Mouse (Mus musculus): ENCODE results near the gene Epor. TPM values are rescaled to one million over a fixed set of nuclear protein-coding genes. Genes with fewer than 3 reads are reported as not detected.

The Epor gene
- 80.2 and 112 TPM in 2 replicates for polyA plus RNA-seq (2012)

DNA sequence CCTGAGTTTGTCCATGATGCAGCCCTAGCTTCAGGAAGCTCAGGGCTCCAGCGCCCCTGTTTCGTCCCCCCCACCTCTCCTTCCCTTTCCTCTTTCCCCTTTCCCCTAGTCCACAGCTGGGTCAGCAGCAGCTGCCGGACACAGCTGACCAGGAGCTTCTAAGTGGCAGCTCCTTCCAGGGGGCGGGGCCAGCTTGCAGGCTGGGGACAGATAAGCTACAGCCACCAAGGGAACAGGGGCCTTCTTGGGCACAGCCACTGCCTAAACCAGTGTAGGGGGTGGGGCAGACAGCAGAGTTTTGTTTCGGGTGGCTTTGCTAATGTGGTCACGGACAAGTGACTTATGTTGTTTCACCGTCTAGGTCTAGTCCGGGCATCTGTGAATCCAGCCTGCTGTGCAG is at the start of gene Epor:
Gene Epor (minus strand): TSS at position 90 of the 400 bp plus-strand sequence.
- Histone ChIP-seq H3K9me3 (ENCODE audit: control insufficient read depth, low read length) (no peaks in the 10 kb centered on the region), H3K4me3 (replicated peaks) (peak within 1 kb of the TSS; percentile 99), H3K4me1 (ENCODE audit: control insufficient read depth) (peaks cover 55% of the 10 kb centered on the region), H3K36me3 (ENCODE audit: control insufficient read depth) (peaks cover 48% of the 10 kb centered on the region), H3K27me3 (ENCODE audit: control insufficient read depth) (peaks cover 8% of the 10 kb centered on the region; the same call in 1 of the 2 replicates)
- TF ChIP-seq TAL1 (IDR thresholded peaks at IDR 0.05; ENCODE audit: low read length) (peak; percentile 38; the same call in 1 of the 3 replicates), GATA1 (IDR thresholded peaks at IDR 0.05; ENCODE audit: low read length) (peak; percentile 91)

DNA sequence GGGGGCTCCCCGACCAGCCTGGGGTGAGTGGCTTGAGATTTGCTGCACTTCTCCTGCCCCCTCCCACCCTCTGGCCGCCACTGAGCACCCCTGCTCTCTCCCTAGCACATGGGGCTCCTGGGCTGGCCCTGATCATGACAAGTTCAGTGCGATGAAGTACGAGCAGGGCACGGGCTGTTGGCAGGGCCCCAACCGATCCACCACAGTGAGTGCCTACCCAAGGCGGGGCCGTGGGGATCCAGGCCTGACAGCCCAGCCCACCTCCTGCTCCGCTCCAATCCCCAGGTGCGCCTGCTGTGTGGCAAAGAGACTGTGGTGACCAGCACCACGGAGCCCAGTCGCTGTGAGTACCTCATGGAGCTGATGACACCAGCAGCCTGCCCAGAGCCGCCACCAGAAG is 49.4 kb upstream of the Epor start:
- no peak overlapping the region for H3K4me3 ChIP-seq (replicated peaks)
- no peaks in the 10 kb centered on the region; the same call in 1 of the 2 replicates for H3K4me1 ChIP-seq (ENCODE audit: control insufficient read depth)
- H3K9me3 ChIP-seq (ENCODE audit: control insufficient read depth, low read length) = no peaks in the 10 kb centered on the region
- no peaks in the 10 kb centered on the region for H3K27me3 ChIP-seq (ENCODE audit: control insufficient read depth)
- TF ChIP-seq TAL1 (IDR thresholded peaks at IDR 0.05; ENCODE audit: low read length) = no peak
- no peak for TF ChIP-seq GATA1 (IDR thresholded peaks at IDR 0.05; ENCODE audit: low read length)
- H3K36me3 ChIP-seq (ENCODE audit: control insufficient read depth) = peaks cover 69% of the 10 kb centered on the region

DNA sequence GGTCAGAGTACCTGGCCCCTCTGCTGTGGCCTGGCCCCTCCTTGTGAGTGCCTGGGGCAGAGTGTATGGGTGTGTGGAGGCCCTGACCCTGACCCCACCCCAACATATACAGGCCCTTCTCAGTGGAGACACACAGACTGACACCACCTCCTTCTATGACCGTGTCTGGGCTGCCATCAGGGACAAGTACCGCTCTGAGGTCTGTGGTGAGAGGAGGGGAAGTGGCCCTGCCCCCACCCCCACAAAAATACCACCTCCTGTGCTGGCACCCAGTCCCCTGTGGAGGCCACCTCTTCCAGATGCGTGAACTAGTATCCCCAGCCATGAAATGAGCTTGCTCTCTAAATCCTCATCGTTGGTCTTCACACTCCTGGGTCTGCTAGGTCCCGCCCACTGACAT is 47.7 kb upstream of the Epor start:
- no peak for TF ChIP-seq GATA1 (IDR thresholded peaks at IDR 0.05; ENCODE audit: low read length)
- TF ChIP-seq TAL1 (IDR thresholded peaks at IDR 0.05; ENCODE audit: low read length) = no peak
- peaks cover 86% of the 10 kb centered on the region for H3K36me3 ChIP-seq (ENCODE audit: control insufficient read depth)
- no peak overlapping the region for H3K4me3 ChIP-seq (replicated peaks)
- H3K9me3 ChIP-seq (ENCODE audit: control insufficient read depth, low read length) = no peaks in the 10 kb centered on the region
- peaks cover 4% of the 10 kb centered on the region for H3K4me1 ChIP-seq (ENCODE audit: control insufficient read depth)
- no peaks in the 10 kb centered on the region for H3K27me3 ChIP-seq (ENCODE audit: control insufficient read depth)

DNA sequence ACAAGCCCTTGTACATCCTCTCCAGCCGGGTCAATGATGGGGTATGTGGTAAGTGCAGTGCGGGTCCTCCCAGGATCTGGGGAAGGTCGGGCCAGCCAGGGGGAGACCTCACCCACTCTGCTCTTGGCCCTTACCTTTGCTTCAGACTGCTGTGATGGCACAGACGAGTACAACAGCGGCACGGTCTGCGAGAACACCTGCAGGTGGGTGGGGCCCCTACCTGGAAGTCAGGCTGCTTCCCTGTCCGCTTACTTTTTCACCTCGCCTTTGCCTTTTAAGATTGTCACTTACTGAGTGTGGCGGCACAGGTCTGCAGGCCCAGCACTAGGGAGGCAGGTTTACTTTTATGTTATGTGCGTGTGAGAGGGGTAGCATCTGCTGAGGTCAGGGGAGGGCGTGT is 41.2 kb upstream of the Epor start:
- Histone ChIP-seq H3K27me3 (ENCODE audit: control insufficient read depth) (peaks cover 17% of the 10 kb centered on the region), H3K4me1 (ENCODE audit: control insufficient read depth) (peaks cover 41% of the 10 kb centered on the region), H3K4me3 (replicated peaks) (peak overlapping the region; percentile 18), H3K9me3 (ENCODE audit: control insufficient read depth, low read length) (no peaks in the 10 kb centered on the region), H3K36me3 (ENCODE audit: control insufficient read depth) (peaks cover 61% of the 10 kb centered on the region)
- no peak for TF ChIP-seq TAL1 (IDR thresholded peaks at IDR 0.05; ENCODE audit: low read length)
- TF ChIP-seq GATA1 (IDR thresholded peaks at IDR 0.05; ENCODE audit: low read length) = no peak

DNA sequence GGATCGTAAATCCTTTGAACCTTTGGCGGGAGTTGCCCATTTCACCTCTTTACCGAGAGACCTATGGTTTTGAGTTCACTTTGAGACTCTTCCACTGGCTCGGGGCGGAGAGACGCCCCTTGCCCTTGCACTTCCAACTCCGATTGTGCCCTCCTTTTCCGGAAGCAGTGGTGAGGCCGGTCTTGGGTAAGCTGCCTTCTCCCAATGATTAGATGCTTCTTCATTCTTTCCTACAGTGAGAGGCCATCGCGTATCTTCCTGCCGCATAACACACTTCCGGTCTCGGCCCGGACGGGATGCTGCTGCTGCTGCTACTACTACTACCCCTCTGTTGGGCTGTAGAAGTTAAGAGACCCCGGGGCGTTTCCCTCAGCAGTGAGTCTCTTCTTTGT is 39.9 kb upstream of the Epor start:
- Histone ChIP-seq H3K36me3 (ENCODE audit: control insufficient read depth) (peaks cover 47% of the 10 kb centered on the region), H3K9me3 (ENCODE audit: control insufficient read depth, low read length) (no peaks in the 10 kb centered on the region), H3K4me3 (replicated peaks) (peak overlapping the region; percentile 73), H3K4me1 (ENCODE audit: control insufficient read depth) (peaks cover 41% of the 10 kb centered on the region), H3K27me3 (ENCODE audit: control insufficient read depth) (peaks cover 29% of the 10 kb centered on the region)
- TF ChIP-seq GATA1 (IDR thresholded peaks at IDR 0.05; ENCODE audit: low read length) = no peak
- TF ChIP-seq TAL1 (IDR thresholded peaks at IDR 0.05; ENCODE audit: low read length) = no peak

DNA sequence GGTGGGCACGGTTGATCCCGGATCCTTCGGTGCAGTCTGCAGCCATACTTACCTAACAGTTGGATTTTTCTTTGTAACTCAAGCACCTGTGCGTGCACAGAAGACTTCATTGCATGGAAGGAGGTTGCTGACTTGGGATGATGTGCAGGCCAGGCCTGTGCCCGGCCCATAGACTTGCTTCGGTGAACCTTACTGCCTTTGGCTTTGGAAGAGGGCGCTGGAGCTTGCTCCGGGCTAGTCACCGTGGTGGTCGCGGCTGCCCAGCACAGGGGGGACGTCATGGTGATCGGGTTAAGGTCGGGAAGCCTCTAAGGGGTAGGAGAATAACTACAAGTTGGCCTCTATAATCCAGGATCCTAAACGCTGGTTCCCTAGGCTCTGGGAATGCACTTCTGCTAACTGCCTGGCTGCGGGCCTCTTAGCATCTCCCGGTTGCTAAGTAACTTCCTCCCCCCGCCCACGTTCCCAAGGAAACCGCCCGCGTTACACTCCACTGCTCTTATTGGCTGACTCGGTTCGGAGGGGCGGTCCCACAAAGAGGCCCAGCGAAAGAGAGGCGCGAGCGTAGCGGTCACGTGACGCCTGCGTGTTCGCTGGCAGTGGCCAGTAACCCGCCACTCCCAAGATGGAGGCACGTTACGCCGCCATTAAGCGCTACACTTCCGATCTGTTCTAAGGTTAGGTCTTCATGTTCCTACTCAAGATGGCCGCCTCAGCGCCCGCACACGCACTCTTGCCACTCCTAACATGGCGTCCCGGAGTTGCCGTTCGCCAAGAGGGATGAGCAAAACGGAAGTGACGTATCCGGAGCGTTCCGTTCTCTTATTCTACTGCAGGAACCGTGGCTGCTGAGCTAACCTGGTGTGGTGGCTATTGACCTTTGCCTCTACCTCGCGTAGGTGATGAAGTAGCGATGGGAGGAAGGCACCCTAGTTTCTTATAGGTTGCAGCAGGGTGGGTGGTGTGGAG is 39.2 kb upstream of the Epor start, which contains the start of the genes Ccdc151 and Prkcsh:
Gene Ccdc151 (minus strand): TSS at position 441 of the 969 bp plus-strand sequence.
Gene Prkcsh (plus strand): TSS at position 613 of the 969 bp plus-strand sequence.
- H3K9me3 ChIP-seq (ENCODE audit: control insufficient read depth, low read length) = no peaks in the 10 kb centered on the region
- H3K4me1 ChIP-seq (ENCODE audit: control insufficient read depth) = peaks cover 41% of the 10 kb centered on the region
- peak within 1 kb of the TSS; percentile 73 for H3K4me3 ChIP-seq (replicated peaks)
- H3K36me3 ChIP-seq (ENCODE audit: control insufficient read depth) = peaks cover 40% of the 10 kb centered on the region
- TF ChIP-seq GATA1 (IDR thresholded peaks at IDR 0.05; ENCODE audit: low read length) = no peak
- no peak for TF ChIP-seq TAL1 (IDR thresholded peaks at IDR 0.05; ENCODE audit: low read length)
- H3K27me3 ChIP-seq (ENCODE audit: control insufficient read depth) = peaks cover 35% of the 10 kb centered on the region

DNA sequence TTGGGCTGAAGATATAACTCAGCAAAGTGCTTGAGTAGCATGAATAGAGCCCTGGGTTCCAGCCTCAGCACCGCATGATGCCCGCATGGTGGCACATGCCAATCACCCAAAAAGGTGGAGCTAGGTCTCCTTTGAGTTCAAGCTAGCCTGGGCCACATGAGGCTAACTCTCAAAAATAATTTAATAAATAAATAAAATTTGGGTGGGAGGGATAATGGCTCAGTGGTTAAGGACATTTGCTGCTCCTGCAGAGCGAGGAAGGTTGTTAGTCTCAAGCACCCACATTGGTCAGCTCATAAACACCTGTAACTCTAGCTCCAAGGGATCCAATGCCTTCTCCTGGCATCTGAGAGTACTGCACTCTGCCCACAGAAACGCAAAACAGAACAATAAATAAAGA is 38.3 kb upstream of the Epor start:
- no peak for TF ChIP-seq GATA1 (IDR thresholded peaks at IDR 0.05; ENCODE audit: low read length)
- no peak for TF ChIP-seq TAL1 (IDR thresholded peaks at IDR 0.05; ENCODE audit: low read length)
- Histone ChIP-seq H3K36me3 (ENCODE audit: control insufficient read depth) (peaks cover 32% of the 10 kb centered on the region), H3K9me3 (ENCODE audit: control insufficient read depth, low read length) (no peaks in the 10 kb centered on the region), H3K4me3 (replicated peaks) (no peak overlapping the region), H3K4me1 (ENCODE audit: control insufficient read depth) (peaks cover 41% of the 10 kb centered on the region), H3K27me3 (ENCODE audit: control insufficient read depth) (peaks cover 41% of the 10 kb centered on the region)

DNA sequence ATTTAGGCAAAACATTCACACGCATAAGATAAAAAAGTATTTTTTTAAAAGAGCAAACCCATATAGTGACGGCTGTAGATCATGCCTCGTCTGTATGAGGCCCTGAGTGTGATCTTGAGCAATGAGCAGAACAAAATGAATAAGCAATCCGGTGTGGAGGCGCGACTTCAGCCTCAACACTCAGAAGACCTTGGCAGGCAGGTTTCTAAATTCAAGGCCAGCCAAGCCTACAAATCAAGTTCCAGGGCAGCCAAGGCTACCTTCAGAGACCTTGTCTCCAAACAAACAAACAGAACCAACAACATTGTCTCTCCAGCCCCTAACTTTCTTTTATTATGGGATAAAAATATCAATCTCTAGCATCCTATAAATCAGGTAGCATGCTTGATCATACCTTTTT is 37.0 kb upstream of the Epor start:
- Histone ChIP-seq H3K4me1 (ENCODE audit: control insufficient read depth) (peaks cover 32% of the 10 kb centered on the region), H3K4me3 (replicated peaks) (no peak overlapping the region), H3K36me3 (ENCODE audit: control insufficient read depth) (peaks cover 18% of the 10 kb centered on the region), H3K27me3 (ENCODE audit: control insufficient read depth) (peaks cover 48% of the 10 kb centered on the region), H3K9me3 (ENCODE audit: control insufficient read depth, low read length) (0 out of 2 replicates have a peak, but pooled peaks cover 3% of the 10 kb centered on the region)
- TF ChIP-seq TAL1 (IDR thresholded peaks at IDR 0.05; ENCODE audit: low read length) (no peak), GATA1 (IDR thresholded peaks at IDR 0.05; ENCODE audit: low read length) (no peak)

DNA sequence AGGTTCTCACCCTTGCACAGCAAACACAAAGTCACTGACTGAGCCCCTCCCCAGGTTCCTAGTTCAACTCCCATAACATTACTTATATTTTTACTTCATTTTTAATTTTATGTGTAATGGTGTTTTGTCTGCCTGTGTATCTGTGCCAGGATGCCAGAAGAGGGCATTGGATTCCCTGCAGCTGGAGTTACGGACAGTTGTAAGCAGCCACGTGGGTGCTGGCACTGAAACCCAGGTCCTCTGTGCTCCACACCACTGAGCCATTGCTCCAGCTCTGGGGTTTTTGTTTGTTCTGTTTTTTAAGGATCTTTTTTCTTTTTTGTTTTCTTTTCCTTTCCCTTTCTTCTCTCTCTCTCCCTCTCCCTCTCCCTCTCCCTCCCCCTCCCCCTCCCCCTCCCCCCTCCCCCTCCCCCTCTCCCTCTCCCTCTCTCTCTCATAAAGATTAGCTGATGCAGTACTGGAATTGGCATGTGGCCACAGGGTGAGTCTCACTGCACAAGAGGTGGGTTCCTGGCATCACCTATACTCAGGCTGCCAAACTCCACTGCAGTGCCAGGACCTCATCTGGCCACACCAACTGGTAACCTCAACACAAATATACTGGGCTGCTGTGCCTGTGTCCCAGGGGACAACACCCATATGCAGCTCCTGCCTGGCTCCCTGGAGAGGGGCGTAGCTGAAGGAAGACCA is 33.0 kb upstream of the Epor start:
- Histone ChIP-seq H3K4me3 (replicated peaks) (no peak overlapping the region), H3K36me3 (ENCODE audit: control insufficient read depth) (no peaks in the 10 kb centered on the region), H3K27me3 (ENCODE audit: control insufficient read depth) (peaks cover 77% of the 10 kb centered on the region), H3K4me1 (ENCODE audit: control insufficient read depth) (peaks cover 3% of the 10 kb centered on the region), H3K9me3 (ENCODE audit: control insufficient read depth, low read length) (peaks cover 3% of the 10 kb centered on the region; the same call in 1 of the 2 replicates)
- TF ChIP-seq GATA1 (IDR thresholded peaks at IDR 0.05; ENCODE audit: low read length) (no peak), TAL1 (IDR thresholded peaks at IDR 0.05; ENCODE audit: low read length) (no peak)

All from erythroblast, embryonic 14.5 days (primary cell).